9 mouse cellular contexts compared by ENCODE assay signal in genomic region chr5:139599191-139599937, GRCm38 (mm10). TPM values are rescaled to one million over a fixed set of nuclear protein-coding genes. Genes with fewer than 3 reads are reported as not detected.
DNase-seq lines count a peak whose midpoint lies in the region; ATAC-seq and TF ChIP-seq lines count a peak whose summit lies in the region.
"Had no signal": no experiment of that assay in that cellular context is flagged by ENCODE, and none has a peak within 500 bp of the region (broad histone marks: within the 10 kb centered on the region; RNA-seq: fewer than 3 reads in every experiment).

No protein-coding gene starts in this region.

- peak; percentile 85 for ATAC-seq in lung, embryonic 14.5 days (ENCODE audit: insufficient read depth)
- ATAC-seq in intestine, embryonic 15.5 days = peak; percentile 73
- peak; percentile 84 for ATAC-seq in lung, postnatal 0 days
- peak; percentile 75 for ATAC-seq in stomach, embryonic 16.5 days (ENCODE audit: insufficient read depth, low FRiP score)

- peaks cover 67% of the 10 kb centered on the region for H3K27me3 ChIP-seq in lung, embryonic 14.5 days (ENCODE audit: insufficient read depth, low read length)
- peaks cover 63% of the 10 kb centered on the region for H3K27me3 ChIP-seq in intestine, embryonic 15.5 days (replicated peaks)
- H3K27me3 ChIP-seq in lung, postnatal 0 days (replicated peaks; ENCODE audit: insufficient read depth, low read length) = peaks cover 15% of the 10 kb centered on the region
- peaks cover 21% of the 10 kb centered on the region for H3K27me3 ChIP-seq in stomach, embryonic 16.5 days (ENCODE audit: control insufficient read depth, insufficient read depth, low read length)

- peak overlapping the region; percentile 13 for H3K9ac ChIP-seq in lung, embryonic 14.5 days
- 0 out of 2 replicates have a peak overlapping the region, but pooled peaks have one; percentile 17 for H3K9ac ChIP-seq in intestine, embryonic 15.5 days
- no peak overlapping the region for H3K9ac ChIP-seq in lung, postnatal 0 days (replicated peaks; ENCODE audit: low read depth)
- peak overlapping the region; percentile 56 for H3K9ac ChIP-seq in stomach, embryonic 16.5 days (ENCODE audit: low read length)
- H3K9ac ChIP-seq: liver, embryonic 13.5 days had no signal

- no peak for TF ChIP-seq CTCF in lung, embryonic 14.5 days (IDR thresholded peaks at IDR 0.05; ENCODE audit: low read depth)
- TF ChIP-seq CTCF in lung, postnatal 0 days (IDR thresholded peaks at IDR 0.05) = no peak

- H3K4me1 ChIP-seq in lung, embryonic 14.5 days (ENCODE audit: insufficient read depth) = no peaks in the 10 kb centered on the region
- peaks cover 18% of the 10 kb centered on the region for H3K4me1 ChIP-seq in intestine, embryonic 15.5 days (replicated peaks)
- H3K4me1 ChIP-seq in lung, postnatal 0 days (ENCODE audit: insufficient read depth, low read depth, low read length) = no peaks in the 10 kb centered on the region
- H3K4me1 ChIP-seq in stomach, embryonic 16.5 days (ENCODE audit: control insufficient read depth, insufficient read depth, low read length) = peaks cover 15% of the 10 kb centered on the region
- H3K4me1 ChIP-seq: liver, embryonic 13.5 days had no signal

- 0 out of 2 replicates have a peak, but pooled peaks have one; percentile 22 for TF ChIP-seq EP300 in lung, postnatal 0 days (IDR thresholded peaks at IDR 0.05)

- H3K36me3 ChIP-seq in lung, embryonic 14.5 days (ENCODE audit: insufficient read depth) = no peaks in the 10 kb centered on the region
- H3K36me3 ChIP-seq in intestine, embryonic 15.5 days = no peaks in the 10 kb centered on the region
- H3K36me3 ChIP-seq in lung, postnatal 0 days (ENCODE audit: insufficient read depth, low read length) = no peaks in the 10 kb centered on the region
- H3K36me3 ChIP-seq in stomach, embryonic 16.5 days (ENCODE audit: control insufficient read depth, insufficient read depth, low read length) = no peaks in the 10 kb centered on the region
- H3K36me3 ChIP-seq: liver, embryonic 13.5 days had no signal

- DNase-seq in lung, embryonic 14.5 days = peak; percentile 74
- DNase-seq in lung, postnatal 25 days (ENCODE audit: low spot score) = no peak
- peak; percentile 46 for DNase-seq in lung, postnatal 0 days (ENCODE audit: low spot score)
- DNase-seq in layer of hippocampus, postnatal 36 days = no peak
- no peak for DNase-seq in layer of hippocampus, postnatal 25 days (ENCODE audit: extremely low spot score in 1 of 2, low spot score in 1 of 2)
- DNase-seq in thymus, postnatal 0 days (ENCODE audit: low spot score) = no peak
- DNase-seq: liver, embryonic 13.5 days had no signal

- no peak overlapping the region for H3K27ac ChIP-seq in lung, embryonic 14.5 days (ENCODE audit: low read depth)
- H3K27ac ChIP-seq in intestine, embryonic 15.5 days = 0 out of 2 replicates have a peak overlapping the region, but pooled peaks have one; percentile 32
- H3K27ac ChIP-seq in lung, postnatal 0 days (ENCODE audit: low read length) = no peak overlapping the region
- peak overlapping the region; percentile 77 for H3K27ac ChIP-seq in stomach, embryonic 16.5 days (ENCODE audit: low read length)
- H3K27ac ChIP-seq: liver, embryonic 13.5 days had no signal

- H3K9me3 ChIP-seq in lung, embryonic 14.5 days (ENCODE audit: low read depth, low read length) = no peaks in the 10 kb centered on the region
- no peaks in the 10 kb centered on the region for H3K9me3 ChIP-seq in intestine, embryonic 15.5 days
- no peaks in the 10 kb centered on the region for H3K9me3 ChIP-seq in lung, postnatal 0 days (ENCODE audit: low read length)
- H3K9me3 ChIP-seq in stomach, embryonic 16.5 days (replicated peaks; ENCODE audit: control insufficient read depth, low read length) = no peaks in the 10 kb centered on the region
- H3K9me3 ChIP-seq: liver, embryonic 13.5 days had no signal

- peak overlapping the region; percentile 22 for H3K4me3 ChIP-seq in lung, embryonic 14.5 days (ENCODE audit: low read depth, low read length)
- peak overlapping the region; percentile 16; the same call in 1 of the 2 replicates for H3K4me3 ChIP-seq in intestine, embryonic 15.5 days (replicated peaks)
- H3K4me3 ChIP-seq in lung, postnatal 0 days (ENCODE audit: low read depth, low read length) = no peak overlapping the region
- peak overlapping the region; percentile 31 for H3K4me3 ChIP-seq in stomach, embryonic 16.5 days (replicated peaks; ENCODE audit: low read length)
- H3K4me3 ChIP-seq: liver, embryonic 13.5 days had no signal

- WGBS in lung, embryonic 14.5 days = 1% methylated on average over 25 of the region's 25 CpGs
- under 1% methylated on average over 25 of the region's 25 CpGs for WGBS in intestine, embryonic 15.5 days
- under 1% methylated on average over 24 of the region's 25 CpGs for WGBS in lung, postnatal 0 days
- 3% methylated on average over 25 of the region's 25 CpGs for WGBS in stomach, embryonic 16.5 days

- peak overlapping the region; percentile 54 for H3K4me2 ChIP-seq in lung, embryonic 14.5 days
- peak overlapping the region; percentile 57 for H3K4me2 ChIP-seq in intestine, embryonic 15.5 days (replicated peaks)
- H3K4me2 ChIP-seq in lung, postnatal 0 days (replicated peaks; ENCODE audit: low read depth, low read length) = peak overlapping the region; percentile 17; the same call in 1 of the 2 replicates
- peak overlapping the region; percentile 48 for H3K4me2 ChIP-seq in stomach, embryonic 16.5 days (ENCODE audit: low read depth, low read length)
- H3K4me2 ChIP-seq: liver, embryonic 13.5 days had no signal

RNA-seq across cellular contexts. Expression of gene Uncx, which starts 56.1 kb away (rescaled TPM):
- not detected in 2 replicates for polyA plus RNA-seq in lung, embryonic 14.5 days (2014; fragmentation: Nextera tagmentation; extraction: Ambion mirVana)
- 0.23 TPM in 1 of 2 replicates, not detected in the other for polyA plus RNA-seq in intestine, embryonic 15.5 days (2015; fragmentation: Nextera tagmentation; extraction: Ambion mirVana)
- polyA plus RNA-seq in lung, postnatal 0 days (2015; fragmentation: Nextera tagmentation; extraction: Ambion mirVana) = not detected in 2 replicates
- polyA plus RNA-seq in stomach, embryonic 16.5 days (2015; fragmentation: Nextera tagmentation; extraction: Ambion mirVana) = not detected in 2 replicates
- total RNA-seq in layer of hippocampus, postnatal 36 days (2021) = under 1 TPM in 1 of 2 experiments, not detected in 1; 0.12 TPM
- total RNA-seq in layer of hippocampus, postnatal 25 days (2021) = not detected
- polyA plus RNA-seq in thymus, postnatal 0 days (2015; fragmentation: Nextera tagmentation; extraction: Ambion mirVana) = 0.06 and 0.17 TPM in 2 replicates
- polyA plus RNA-seq: liver, embryonic 13.5 days had no signal

Comparison
In these comparisons a context has a peak if more than half of its experiments do, and no peak if none do; other contexts are left out.
1. DNase-seq: peak in lung, embryonic 14.5 days (single experiment) and lung, postnatal 0 days (single experiment); none in lung, postnatal 25 days (single experiment), layer of hippocampus, postnatal 36 days (0 of 2), layer of hippocampus, postnatal 25 days (0 of 2) and thymus, postnatal 0 days (single experiment).
2. H3K27ac ChIP-seq: peak in intestine, embryonic 15.5 days (single experiment) and stomach, embryonic 16.5 days (single experiment); none in lung, embryonic 14.5 days (single experiment) and lung, postnatal 0 days (single experiment).
3. Peak in every context shown above with its lines, with median percentiles within 50 percentile points of each other: ATAC-seq and H3K4me2 ChIP-seq.